Mouse (Mus musculus) G1E (cell line): ENCODE measurements at regions not wholly inside any gene's neighbourhood (a gene's known extent, or its start where the extent isn't known, plus 50 kb on each side); places are given as distances from the start of the nearest gene placed in this dataset.

Experiments used
- ATAC-seq: 2 replicates; pipeline ENCODE4 v1.8.0; 2016; ENCODE audit warnings: mild to moderate bottlenecking; ENCODE audit not compliant: insufficient number of reproducible peaks, poor library complexity, low FRiP score, severe bottlenecking; ENCODE audit errors: extremely low read depth
- DNase-seq: peaks from one replicate; pipeline ENCODE4 v3.0.0; 2012; ENCODE audit warnings: low spot score
- H3K27me3 ChIP-seq: 2 replicates; pipeline ENCODE4 v1.6.1; 2012; ENCODE audit warnings: mild to moderate bottlenecking, low read length, inconsistent platforms; ENCODE audit not compliant: insufficient read depth
- H3K36me3 ChIP-seq: replicated peaks from 2 replicates; pipeline ENCODE3; 2012; ENCODE audit warnings: mild to moderate bottlenecking, inconsistent platforms
- H3K4me1 ChIP-seq: 2 replicates; pipeline ENCODE4 v1.6.1; 2012; ENCODE audit warnings: low read depth, low read length, inconsistent platforms, mixed read lengths; ENCODE audit not compliant: insufficient read depth
- H3K4me3 ChIP-seq: 2 replicates; pipeline ENCODE4 v1.5.1; 2012; ENCODE audit warnings: low read depth, mild to moderate bottlenecking, inconsistent platforms, low read length, moderate library complexity, mixed read lengths
- H3K9me3 ChIP-seq: replicated peaks from 2 replicates; pipeline ENCODE4 v1.6.1; 2012; ENCODE audit warnings: inconsistent platforms
- CTCF ChIP-seq: IDR thresholded peaks from 2 replicates; pipeline ENCODE4 v1.5.1; 2012; ENCODE audit warnings: low read depth, low read length, inconsistent platforms, mixed read lengths
- GATA1 ChIP-seq: IDR thresholded peaks from 2 replicates; pipeline ENCODE4 v1.6.1; 2012; ENCODE audit warnings: borderline replicate concordance, low read length, inconsistent platforms, mixed read lengths
- GATA2 ChIP-seq: IDR thresholded peaks from 2 replicates; pipeline ENCODE4 v1.6.1; 2012; ENCODE audit warnings: low read depth, low read length, inconsistent platforms, borderline replicate concordance
- POLR2AphosphoS5 ChIP-seq: IDR thresholded peaks from 2 replicates; pipeline ENCODE4 v1.6.1; 2012; ENCODE audit warnings: low read depth, low read length, inconsistent platforms; ENCODE audit not compliant: insufficient replicate concordance
- TAL1 ChIP-seq: conservative IDR thresholded peaks from 2 replicates; pipeline ENCODE4 v1.6.1; 2012; ENCODE audit warnings: low read depth, low read length, inconsistent platforms, mixed read lengths

DNA sequence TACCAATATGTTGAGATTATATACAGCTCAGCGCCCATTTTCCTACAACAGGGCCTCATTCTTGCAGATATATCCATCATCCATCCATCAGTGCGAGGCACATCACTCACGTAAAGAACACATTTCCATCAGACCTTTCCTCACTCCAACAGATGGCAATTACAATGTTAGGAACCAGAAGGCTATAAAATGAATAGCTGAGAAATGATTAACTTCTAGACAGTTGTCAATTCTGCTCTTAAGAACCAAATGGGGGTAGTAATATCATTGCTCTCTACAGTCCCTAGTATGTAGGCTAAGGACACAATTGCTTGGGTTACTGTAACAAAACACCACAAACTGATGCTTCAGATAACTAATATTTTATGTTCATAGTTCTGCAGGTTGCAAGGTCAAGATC is 176.1 kb upstream of the Sash1 start:
- Histone ChIP-seq H3K27me3 (no peaks in the 10 kb centered on the region), H3K9me3 (peaks cover 6% of the 10 kb centered on the region; the same call in 1 of the 2 replicates), H3K36me3 (no peaks in the 10 kb centered on the region), H3K4me3 (no peak overlapping the region), H3K4me1 (no peaks in the 10 kb centered on the region)
- TF ChIP-seq CTCF (no peak), GATA1 (no peak), GATA2 (no peak)
- ATAC-seq (no peak), DNase-seq (no peak)

DNA sequence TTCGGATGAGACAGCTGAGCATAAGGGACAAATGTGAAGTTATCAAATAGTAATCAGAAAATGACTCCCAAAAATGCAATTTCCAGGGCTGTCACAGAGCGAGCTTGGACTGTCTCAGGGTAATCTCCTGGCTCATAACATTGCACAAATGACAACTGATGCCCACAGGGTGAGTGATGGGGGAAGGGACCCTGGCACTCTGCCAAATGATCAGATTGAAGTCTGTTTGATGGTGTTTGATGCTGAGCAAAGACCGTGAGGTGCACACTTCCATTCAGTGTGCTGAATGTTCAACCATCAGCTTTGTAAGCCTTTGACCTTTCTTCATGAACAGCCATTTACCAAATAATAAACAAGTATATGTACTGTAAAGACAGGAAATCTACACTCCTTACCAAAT is 169.4 kb upstream of the Sash1 start:
- no peaks in the 10 kb centered on the region for H3K27me3 ChIP-seq
- H3K4me1 ChIP-seq = no peaks in the 10 kb centered on the region
- H3K4me3 ChIP-seq = no peak overlapping the region
- TF ChIP-seq GATA1 = no peak
- DNase-seq = no peak
- peaks cover 9% of the 10 kb centered on the region for H3K9me3 ChIP-seq
- no peaks in the 10 kb centered on the region for H3K36me3 ChIP-seq
- ATAC-seq = no peak

DNA sequence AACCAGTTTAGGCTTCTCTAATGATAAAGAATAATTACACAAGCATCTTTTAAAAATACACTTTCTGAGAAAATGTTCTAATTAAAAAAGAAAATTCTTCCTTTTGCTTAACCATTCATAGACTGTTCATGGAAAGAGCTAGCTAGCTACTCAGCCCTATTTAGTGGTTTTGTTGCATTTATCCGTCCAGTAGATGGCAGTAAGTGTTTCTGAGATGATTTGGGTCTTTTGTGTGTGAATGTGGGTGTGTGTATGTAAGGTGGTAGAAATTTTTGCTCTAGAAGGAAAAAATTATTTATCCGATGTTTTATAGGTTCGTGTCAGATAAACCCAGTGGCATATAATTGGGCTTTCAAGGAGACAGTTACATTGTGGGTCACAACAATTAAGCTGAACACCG is 167.5 kb upstream of the Sash1 start:
- no peak overlapping the region for H3K4me3 ChIP-seq
- no peak for DNase-seq
- H3K27me3 ChIP-seq = no peaks in the 10 kb centered on the region
- no peak for ATAC-seq
- TF ChIP-seq TAL1 (no peak), POLR2AphosphoS5 (no peak), GATA2 (no peak), CTCF (no peak), GATA1 (no peak)
- no peaks in the 10 kb centered on the region for H3K36me3 ChIP-seq
- H3K9me3 ChIP-seq = peaks cover 21% of the 10 kb centered on the region
- no peaks in the 10 kb centered on the region for H3K4me1 ChIP-seq

GRCm38 (mm10) chr10:9047341-9047740 is 161.5 kb upstream of the Sash1 start:
- TF ChIP-seq GATA1 = no peak
- no peak for TF ChIP-seq GATA2
- TF ChIP-seq POLR2AphosphoS5 = no peak
- TF ChIP-seq TAL1 = no peak
- no peak for TF ChIP-seq CTCF
- Histone ChIP-seq H3K4me3 (no peak overlapping the region), H3K36me3 (no peaks in the 10 kb centered on the region), H3K4me1 (no peaks in the 10 kb centered on the region), H3K9me3 (peaks cover 26% of the 10 kb centered on the region), H3K27me3 (no peaks in the 10 kb centered on the region)
- no peak for DNase-seq
- no peak for ATAC-seq

GRCm38 (mm10) chr10:9044746-9045370 is 159.0 kb upstream of the Sash1 start:
- TF ChIP-seq GATA2 (no peak), GATA1 (no peak), TAL1 (no peak), CTCF (no peak), POLR2AphosphoS5 (no peak)
- Histone ChIP-seq H3K4me3 (no peak overlapping the region), H3K4me1 (no peaks in the 10 kb centered on the region), H3K9me3 (peaks cover 15% of the 10 kb centered on the region), H3K27me3 (no peaks in the 10 kb centered on the region), H3K36me3 (no peaks in the 10 kb centered on the region)
- ATAC-seq = no peak
- DNase-seq = no peak

DNA sequence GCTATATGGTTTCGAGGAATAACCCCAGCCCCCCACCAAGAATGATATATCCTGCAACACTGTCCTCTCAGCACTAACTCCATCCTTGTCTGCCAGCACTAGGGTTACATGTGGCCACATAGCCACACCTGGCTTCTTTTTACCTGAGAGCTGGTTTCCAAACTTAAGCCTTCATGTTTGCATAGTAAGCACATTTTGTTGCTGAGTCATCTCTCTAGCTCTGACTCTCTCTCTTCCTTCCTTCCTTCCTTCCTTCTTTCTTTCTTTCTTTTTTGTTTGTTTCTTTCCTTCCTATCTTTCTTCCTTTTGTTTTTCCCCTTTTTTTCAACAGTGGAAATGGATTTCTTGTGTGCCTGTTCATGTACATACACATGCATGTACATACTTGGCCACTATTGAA is 157.6 kb upstream of the Sash1 start:
- no peak overlapping the region for H3K4me3 ChIP-seq
- DNase-seq (no peak), ATAC-seq (no peak)
- TF ChIP-seq GATA2 (no peak), CTCF (no peak), POLR2AphosphoS5 (no peak), TAL1 (no peak), GATA1 (no peak)
- no peaks in the 10 kb centered on the region for H3K4me1 ChIP-seq
- H3K27me3 ChIP-seq = no peaks in the 10 kb centered on the region
- H3K36me3 ChIP-seq = no peaks in the 10 kb centered on the region
- peaks cover 8% of the 10 kb centered on the region for H3K9me3 ChIP-seq

GRCm38 (mm10) chr10:9030486-9030885 is 144.6 kb upstream of the Sash1 start:
- TF ChIP-seq POLR2AphosphoS5 (no peak), GATA2 (no peak), CTCF (no peak), GATA1 (no peak), TAL1 (no peak)
- Histone ChIP-seq H3K27me3 (no peaks in the 10 kb centered on the region), H3K36me3 (no peaks in the 10 kb centered on the region), H3K9me3 (peaks cover 23% of the 10 kb centered on the region), H3K4me3 (no peak overlapping the region), H3K4me1 (no peaks in the 10 kb centered on the region)
- DNase-seq = no peak
- no peak for ATAC-seq
